Mouse (Mus musculus) megakaryocyte, embryonic 14.5 days (primary cell): Measurements from ENCODE around the gene Snai3.

Experiments used
- FLI1 ChIP-seq: IDR thresholded peaks from 2 replicates; pipeline ENCODE4 v1.6.1; 2012; ENCODE audit warnings: low read length, inconsistent platforms, mixed read lengths
- GATA1 ChIP-seq: IDR thresholded peaks from 3 replicates; pipeline ENCODE4 v1.6.1; 2012; ENCODE audit warnings: mixed read lengths, low read length, inconsistent platforms, borderline replicate concordance

- TF ChIP-seq GATA1 (no peak), FLI1 (no peak)
Observed at GRCm38 (mm10) chr8:122463651-122464640, 3.4 kb upstream of the Snai3 start.
